Mouse (Mus musculus): ENCODE results near the gene Grm8.

GRCm38 (mm10) chr6:28100001-28100400, 35.0 kb downstream of the Grm8 start:
- no peak for TF ChIP-seq CTCF (IDR thresholded peaks at IDR 0.05; ENCODE audit: borderline replicate concordance, extremely low read depth, insufficient read depth, insufficient read length)
- no peak for TF ChIP-seq POLR2A (IDR thresholded peaks at IDR 0.05; ENCODE audit: borderline replicate concordance, extremely low read depth, insufficient read depth, insufficient read length, poor library complexity, severe bottlenecking)
